In genomic region chr1:70037384-70037783, GRCm38 (mm10) we compare ENCODE assay signal across 17 mouse cellular contexts.
"Had no signal": no experiment of that assay in that cellular context is flagged by ENCODE, and none has a peak within 500 bp of the region (broad histone marks: within the 10 kb centered on the region; RNA-seq: fewer than 3 reads in every experiment).

No protein-coding gene starts in this region.

- DNase-seq: lung, adult 2 months; lung, postnatal 14 days; lung, postnatal 36 days; right cerebral cortex, postnatal 14 days; thymus, adult 18-20 months; thymus, postnatal 14 days; thymus, postnatal 36 days had no signal

- H3K4me3 ChIP-seq: lung, embryonic 15.5 days; megakaryocyte, embryonic 14.5 days; midbrain, embryonic 13.5 days; midbrain, embryonic 15.5 days; neural tube, embryonic 12.5 days; stomach, embryonic 15.5 days had no signal

- H3K9ac ChIP-seq: lung, embryonic 15.5 days; midbrain, embryonic 13.5 days; midbrain, embryonic 15.5 days; neural tube, embryonic 12.5 days; stomach, embryonic 15.5 days had no signal

- H3K9me3 ChIP-seq: lung, embryonic 15.5 days; megakaryocyte, embryonic 14.5 days; midbrain, embryonic 13.5 days; midbrain, embryonic 15.5 days; neural tube, embryonic 12.5 days; stomach, embryonic 15.5 days had no signal

- H3K4me2 ChIP-seq: lung, embryonic 15.5 days; midbrain, embryonic 11.5 days; midbrain, embryonic 13.5 days; midbrain, embryonic 15.5 days; neural tube, embryonic 12.5 days; stomach, embryonic 15.5 days had no signal

- H3K4me1 ChIP-seq: lung, embryonic 15.5 days; megakaryocyte, embryonic 14.5 days; midbrain, embryonic 13.5 days; midbrain, embryonic 15.5 days; neural tube, embryonic 12.5 days; stomach, embryonic 15.5 days had no signal

- H3K27me3 ChIP-seq: lung, embryonic 15.5 days; megakaryocyte, embryonic 14.5 days; midbrain, embryonic 13.5 days; midbrain, embryonic 15.5 days; neural tube, embryonic 12.5 days; stomach, embryonic 15.5 days had no signal

- H3K36me3 ChIP-seq: lung, embryonic 15.5 days; midbrain, embryonic 13.5 days; midbrain, embryonic 15.5 days; neural tube, embryonic 12.5 days; stomach, embryonic 15.5 days had no signal

- ATAC-seq: lung, postnatal 0 days; midbrain, embryonic 13.5 days; midbrain, embryonic 15.5 days had no signal

- H3K27ac ChIP-seq: lung, embryonic 15.5 days; macrophage; midbrain, embryonic 13.5 days; midbrain, embryonic 15.5 days; neural tube, embryonic 12.5 days; stomach, embryonic 15.5 days; stomach, postnatal 0 days had no signal
